Mouse (Mus musculus) liver, embryonic 11.5 days (tissue): ENCODE data around the gene Foxp1. TPM values are rescaled to one million over a fixed set of nuclear protein-coding genes. Genes with fewer than 3 reads are reported as not detected.

Experiments used
- ATAC-seq: fragments of 200-750 bp; cut with Nextera tagmentation; replicated peaks from 2 replicates; pipeline ENCODE4 v1.8.0; 2017; ENCODE audit warnings: moderate number of reproducible peaks, mild to moderate bottlenecking, moderate TSS enrichment, moderate library complexity; ENCODE audit not compliant: low FRiP score
- DNase-seq: peaks from one replicate; pipeline ENCODE4 v3.0.0-alpha.2; 2017; ENCODE audit warnings: low spot score
- H3K27ac ChIP-seq: fragments of 300-500 bp; sonication (generic); 2 replicates; pipeline ENCODE4 v1.5.1; 2014; ENCODE audit warnings: mild to moderate bottlenecking, low read depth, low read length, control low read depth
- H3K27me3 ChIP-seq: fragments of 300-500 bp; sonication (generic); replicated peaks from 2 replicates; pipeline ENCODE4 v1.6.1; 2014; ENCODE audit warnings: low read length, mixed read lengths; ENCODE audit not compliant: control insufficient read depth, insufficient read depth
- H3K36me3 ChIP-seq: fragments of 300-500 bp; sonication (generic); 2 replicates; pipeline ENCODE4 v1.6.1; 2014; ENCODE audit warnings: mild to moderate bottlenecking, low read length, moderate library complexity, mixed read lengths; ENCODE audit not compliant: control insufficient read depth, insufficient read depth
- H3K4me1 ChIP-seq: fragments of 300-500 bp; sonication (generic); replicated peaks from 2 replicates; pipeline ENCODE4 v1.6.1; 2014; ENCODE audit warnings: low read length, mixed read lengths; ENCODE audit not compliant: control insufficient read depth, insufficient read depth
- H3K4me2 ChIP-seq: fragments of 300-500 bp; sonication (generic); 2 replicates; pipeline ENCODE4 v1.6.1; 2014; ENCODE audit warnings: mild to moderate bottlenecking, control low read depth, moderate library complexity
- H3K4me3 ChIP-seq: fragments of 300-500 bp; sonication (generic); 2 replicates; pipeline ENCODE4 v1.5.1; 2014; ENCODE audit warnings: low read depth, low read length, control low read depth
- H3K9ac ChIP-seq: fragments of 300-500 bp; sonication (generic); 2 replicates; pipeline ENCODE4 v1.6.1; 2014; ENCODE audit warnings: low read depth, low read length, control low read depth
- H3K9me3 ChIP-seq: fragments of 300-500 bp; sonication (generic); 2 replicates; pipeline ENCODE4 v1.6.1; 2016; ENCODE audit warnings: low read length, inconsistent platforms, mixed read lengths; ENCODE audit not compliant: control insufficient read depth
- WGBS: fragments of 180-500 bp; shearing (Covaris S2); extraction: QIAGEN DNeasy Blood & Tissue Kit; methylation state at CpG from one replicate; pipeline ENCODE4 v1.1.7; 2014; 5-methylcytosine and 5-hydroxymethylcytosine counted together
- polyA plus RNA-seq: library from polyadenylated mRNA; unstranded; fragments of >200 nt; fragmentation: Nextera tagmentation; extraction: Ambion mirVana; gene quantifications from 2 replicates; pipeline ENCODE4 v1.2.1, GENCODE M21; 2014

Gene Foxp1
- polyA plus RNA-seq, 1 experiment from 2014 or later = 62.1 TPM

DNA sequence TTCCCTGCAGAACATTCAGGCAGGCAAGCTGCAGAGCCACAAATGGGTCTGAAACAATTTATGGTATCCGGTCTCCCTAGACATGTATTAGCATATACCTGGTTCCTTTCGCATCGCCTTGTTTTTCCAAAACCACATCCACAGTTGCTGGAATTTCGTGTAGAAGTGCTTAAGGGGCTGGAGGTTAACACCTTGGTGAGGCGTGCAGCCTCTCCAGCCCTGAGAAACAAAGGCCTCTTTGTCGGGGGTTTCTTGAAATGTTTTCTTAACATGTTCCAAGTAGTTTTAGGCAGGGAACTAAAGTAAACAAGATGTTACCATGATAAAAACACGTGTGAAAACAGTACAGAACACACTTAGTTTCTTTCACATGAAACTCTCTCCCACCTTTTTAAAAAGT, 550.1 kb downstream of the Foxp1 start:
- Histone ChIP-seq H3K9ac (no peak overlapping the region), H3K4me2 (no peak overlapping the region), H3K4me3 (no peak overlapping the region), H3K9me3 (no peaks in the 10 kb centered on the region), H3K27me3 (no peaks in the 10 kb centered on the region), H3K4me1 (no peaks in the 10 kb centered on the region), H3K27ac (no peak overlapping the region), H3K36me3 (peaks cover 9% of the 10 kb centered on the region)
- ATAC-seq (no peak), DNase-seq (no peak)
- 68% methylated on average over 7 of the region's 7 CpGs for WGBS

DNA sequence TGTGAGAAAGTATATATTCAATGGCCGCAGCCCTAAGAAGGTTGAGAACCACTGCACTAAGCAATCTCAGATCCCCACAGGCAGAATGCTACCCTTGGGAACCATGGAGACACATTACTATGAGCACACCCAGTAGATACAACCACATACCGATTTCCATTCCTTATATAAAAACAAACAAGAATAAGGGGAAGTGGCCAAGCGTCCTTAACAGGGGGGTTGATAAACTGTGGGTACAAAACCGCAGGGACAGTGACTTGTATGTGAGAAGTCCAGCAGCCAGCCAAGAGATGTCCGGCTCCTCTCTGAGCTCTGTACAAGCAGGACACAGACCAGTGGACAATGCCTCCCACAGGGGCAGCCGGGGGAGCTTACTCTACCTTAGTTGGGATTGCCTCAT, 563.2 kb downstream of the Foxp1 start:
- H3K27me3 ChIP-seq = no peaks in the 10 kb centered on the region
- H3K9ac ChIP-seq = no peak overlapping the region
- H3K4me3 ChIP-seq = no peak overlapping the region
- DNase-seq (no peak), ATAC-seq (no peak)
- no peak overlapping the region for H3K4me2 ChIP-seq
- H3K9me3 ChIP-seq = no peaks in the 10 kb centered on the region
- H3K27ac ChIP-seq = no peak overlapping the region
- WGBS = 76% methylated on average over 6 of the region's 6 CpGs
- H3K36me3 ChIP-seq = no peaks in the 10 kb centered on the region; the same call in 1 of the 2 replicates
- H3K4me1 ChIP-seq = 0 out of 2 replicates have a peak, but pooled peaks cover 3% of the 10 kb centered on the region

DNA sequence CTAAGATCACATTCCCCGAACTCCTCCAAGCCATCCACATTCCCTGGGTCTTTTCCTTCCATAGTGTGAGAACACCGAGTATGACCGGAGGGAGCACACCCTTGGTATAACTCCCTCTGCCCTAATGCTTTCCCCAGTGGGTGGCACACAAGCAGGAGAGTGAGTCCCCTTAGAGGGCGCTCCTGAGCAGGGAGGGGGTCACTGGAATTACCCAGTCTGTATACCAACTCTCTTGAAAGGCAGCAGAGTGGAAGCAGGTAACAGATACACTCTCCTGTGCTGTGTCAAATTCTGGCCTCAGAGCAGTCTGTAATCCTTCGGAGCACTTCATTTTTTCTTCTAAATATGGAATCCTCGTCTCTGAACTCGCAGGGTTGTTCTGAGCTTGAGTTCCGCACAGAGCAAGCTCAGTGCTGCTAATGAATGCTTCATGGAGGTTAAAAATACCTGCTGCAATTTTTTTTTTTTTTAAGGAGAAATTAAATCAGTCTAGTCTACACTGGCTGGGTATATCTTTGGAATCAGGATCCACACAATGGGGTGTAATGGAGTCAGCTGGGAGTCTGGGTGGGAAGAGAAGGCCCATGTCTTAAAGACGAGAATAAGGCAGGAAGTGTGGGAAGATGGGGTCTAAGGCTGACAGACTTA, 565.9 kb downstream of the Foxp1 start:
- no peak for DNase-seq
- Histone ChIP-seq H3K27ac (no peak overlapping the region), H3K36me3 (peaks cover 5% of the 10 kb centered on the region; the same call in 1 of the 2 replicates), H3K9me3 (no peaks in the 10 kb centered on the region), H3K27me3 (no peaks in the 10 kb centered on the region), H3K4me1 (0 out of 2 replicates have a peak, but pooled peaks cover 3% of the 10 kb centered on the region), H3K4me3 (no peak overlapping the region), H3K4me2 (no peak overlapping the region), H3K9ac (no peak overlapping the region)
- 81% methylated on average over 9 of the region's 9 CpGs for WGBS
- ATAC-seq = no peak

DNA sequence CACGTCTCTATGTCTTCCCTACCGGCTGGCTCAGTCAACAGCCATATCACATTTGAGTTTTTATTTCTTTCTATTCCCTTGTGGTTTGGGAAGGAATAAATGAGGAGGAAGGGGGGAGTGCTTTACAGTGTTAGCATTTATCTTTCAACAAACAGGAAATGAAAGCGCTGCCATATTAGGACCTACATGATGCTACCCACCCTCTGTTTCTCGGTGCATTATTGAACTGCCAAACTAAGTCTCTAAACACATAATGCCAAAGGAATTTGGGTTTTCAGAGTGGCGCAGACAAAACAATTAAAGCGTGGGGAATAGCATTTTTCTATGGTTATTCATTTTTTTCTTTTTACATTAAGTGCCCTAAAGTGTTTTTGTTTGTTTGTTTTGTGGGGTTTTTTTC, 566.8 kb downstream of the Foxp1 start:
- DNase-seq = no peak
- H3K9me3 ChIP-seq = no peaks in the 10 kb centered on the region
- H3K9ac ChIP-seq = no peak overlapping the region
- H3K27ac ChIP-seq = no peak overlapping the region
- no peak overlapping the region for H3K4me2 ChIP-seq
- no peak for ATAC-seq
- no peak overlapping the region for H3K4me3 ChIP-seq
- H3K4me1 ChIP-seq = peaks cover 3% of the 10 kb centered on the region; the same call in 1 of the 2 replicates
- 85% methylated on average over 6 of the region's 6 CpGs for WGBS
- peaks cover 5% of the 10 kb centered on the region; the same call in 1 of the 2 replicates for H3K36me3 ChIP-seq
- no peaks in the 10 kb centered on the region for H3K27me3 ChIP-seq

DNA sequence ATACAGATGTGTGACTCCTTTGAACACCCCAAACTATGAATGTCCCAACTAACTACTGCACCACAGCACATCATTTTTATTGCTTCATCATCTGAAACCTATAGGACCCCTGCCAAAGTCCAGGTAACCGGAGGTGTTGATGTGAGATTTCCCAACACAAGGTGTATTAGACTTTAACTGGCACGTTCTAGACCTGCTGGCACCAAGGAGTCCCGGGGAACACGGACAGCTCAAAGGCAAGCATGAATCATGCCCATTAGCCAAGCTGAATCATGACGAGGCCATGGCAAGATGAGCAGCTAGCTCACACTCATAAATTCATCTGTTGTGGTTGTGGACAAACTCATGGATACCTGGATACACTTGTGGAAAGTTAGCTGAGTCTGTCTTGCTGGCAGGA, 568.1 kb downstream of the Foxp1 start:
- 91% methylated on average over 5 of the region's 5 CpGs for WGBS
- no peaks in the 10 kb centered on the region for H3K9me3 ChIP-seq
- H3K27ac ChIP-seq = no peak overlapping the region
- peaks cover 7% of the 10 kb centered on the region for H3K4me1 ChIP-seq
- H3K27me3 ChIP-seq = no peaks in the 10 kb centered on the region
- no peak overlapping the region for H3K4me2 ChIP-seq
- H3K4me3 ChIP-seq = no peak overlapping the region
- ATAC-seq (no peak), DNase-seq (no peak)
- no peak overlapping the region for H3K9ac ChIP-seq
- peaks cover 5% of the 10 kb centered on the region; the same call in 1 of the 2 replicates for H3K36me3 ChIP-seq

DNA sequence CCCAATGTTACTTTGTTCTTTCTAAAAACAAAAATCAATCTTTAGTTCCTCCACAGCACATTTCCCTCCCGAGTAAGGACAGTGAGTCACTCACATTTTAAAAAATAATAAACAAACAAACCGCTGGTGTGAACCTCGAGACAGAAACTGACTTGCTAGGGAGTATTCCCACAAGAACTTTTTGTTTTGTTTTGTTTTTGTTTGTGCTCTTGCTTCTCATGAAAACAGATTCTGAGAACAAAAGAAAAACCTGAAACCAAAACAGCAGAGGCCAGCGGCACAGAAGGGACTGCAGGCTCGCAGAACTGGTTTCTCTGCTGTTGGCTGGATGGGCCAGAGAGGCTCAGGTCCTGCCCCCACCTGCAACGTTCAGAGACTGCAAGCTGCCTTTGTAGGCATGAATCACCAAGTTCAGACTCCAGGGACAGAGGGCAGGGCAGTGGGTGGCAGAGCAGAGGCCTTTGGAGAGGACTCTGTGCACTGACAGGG, 572.8 kb downstream of the Foxp1 start:
- Histone ChIP-seq H3K9ac (no peak overlapping the region), H3K4me2 (no peak overlapping the region), H3K9me3 (no peaks in the 10 kb centered on the region), H3K27ac (0 out of 2 replicates have a peak overlapping the region, but pooled peaks have one; percentile 8), H3K4me1 (peaks cover 4% of the 10 kb centered on the region), H3K27me3 (no peaks in the 10 kb centered on the region), H3K36me3 (peaks cover 5% of the 10 kb centered on the region; the same call in 1 of the 2 replicates), H3K4me3 (no peak overlapping the region)
- 53% methylated on average over 6 of the region's 6 CpGs for WGBS
- DNase-seq = no peak
- no peak for ATAC-seq

DNA sequence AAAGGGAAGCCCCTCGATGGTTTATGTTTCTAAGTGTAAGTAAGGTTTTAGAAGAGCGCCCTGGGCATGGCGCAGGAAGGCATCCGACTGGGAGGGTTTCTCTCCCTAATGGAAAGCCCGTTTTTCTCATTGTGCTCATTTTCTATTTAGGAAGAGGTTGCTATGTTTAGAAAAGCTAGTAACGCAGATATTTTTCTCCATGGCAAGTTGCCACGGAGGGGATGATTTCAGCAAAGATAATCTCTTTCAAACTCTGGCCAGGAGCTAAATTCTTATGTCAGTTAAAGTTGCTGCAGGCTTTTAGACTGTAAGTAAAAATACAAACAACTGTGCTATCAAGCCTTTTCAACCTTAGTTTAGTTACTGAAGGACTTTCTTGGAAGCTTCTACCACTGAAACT, 573.2 kb downstream of the Foxp1 start:
- peaks cover 4% of the 10 kb centered on the region for H3K4me1 ChIP-seq
- H3K9ac ChIP-seq = no peak overlapping the region
- WGBS = 75% methylated on average over 7 of the region's 7 CpGs
- H3K4me2 ChIP-seq = no peak overlapping the region
- DNase-seq (no peak), ATAC-seq (no peak)
- H3K9me3 ChIP-seq = no peaks in the 10 kb centered on the region
- H3K4me3 ChIP-seq = no peak overlapping the region
- peaks cover 5% of the 10 kb centered on the region; the same call in 1 of the 2 replicates for H3K36me3 ChIP-seq
- no peaks in the 10 kb centered on the region for H3K27me3 ChIP-seq
- H3K27ac ChIP-seq = 0 out of 2 replicates have a peak overlapping the region, but pooled peaks have one; percentile 8

DNA sequence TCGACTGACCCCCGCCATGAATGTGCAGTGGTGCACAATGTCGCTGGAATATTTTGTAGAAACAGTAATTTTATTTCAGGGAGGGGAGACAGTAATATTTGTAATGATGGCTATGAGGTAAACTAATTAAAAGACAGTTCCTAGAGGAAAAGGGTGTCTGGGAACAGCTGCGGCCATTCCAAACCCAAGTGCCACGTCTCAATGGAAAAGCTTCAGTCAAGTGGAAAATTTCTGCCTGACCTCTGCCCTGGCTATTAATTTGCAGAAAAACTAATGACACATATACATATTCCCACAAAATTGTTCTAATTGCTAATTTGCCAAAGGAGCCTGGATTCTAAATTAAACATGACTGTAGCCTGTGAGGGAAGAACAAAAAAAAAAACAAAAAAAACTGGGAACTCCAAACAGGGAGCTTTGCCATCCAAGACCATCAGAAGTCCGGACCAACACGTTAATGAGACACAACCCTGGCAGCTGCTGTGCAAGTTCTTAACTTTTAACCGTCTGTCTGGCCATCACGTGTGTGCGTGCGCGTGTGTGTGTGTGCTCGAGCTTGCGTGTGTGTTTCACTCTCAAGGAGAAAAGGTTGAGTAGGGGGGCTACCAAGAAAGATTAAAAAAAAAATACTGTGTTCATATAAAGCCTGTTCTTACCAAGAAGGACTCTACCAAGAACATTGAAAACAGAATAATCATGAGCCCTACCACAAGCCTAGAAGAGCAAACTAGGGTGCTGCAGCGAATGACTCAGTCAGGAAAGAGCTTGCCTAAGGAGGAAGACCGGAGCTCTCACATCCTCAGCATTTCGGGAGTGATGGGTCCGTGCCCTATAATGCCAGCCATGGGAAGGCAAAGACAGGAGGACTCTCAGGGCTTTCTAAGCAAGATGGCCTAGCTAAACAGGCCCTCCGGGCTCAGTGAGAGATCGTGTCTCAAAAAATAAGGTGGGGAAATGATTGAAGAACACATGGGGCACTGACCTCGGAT, 574.1 kb downstream of the Foxp1 start:
- H3K4me3 ChIP-seq = no peak overlapping the region
- peaks cover 4% of the 10 kb centered on the region for H3K4me1 ChIP-seq
- H3K36me3 ChIP-seq = peaks cover 2% of the 10 kb centered on the region; the same call in 1 of the 2 replicates
- DNase-seq = no peak
- H3K27ac ChIP-seq = no peak overlapping the region
- 84% methylated on average over 21 of the region's 21 CpGs for WGBS
- H3K4me2 ChIP-seq = no peak overlapping the region
- no peaks in the 10 kb centered on the region for H3K27me3 ChIP-seq
- H3K9me3 ChIP-seq = no peaks in the 10 kb centered on the region
- H3K9ac ChIP-seq = no peak overlapping the region
- no peak for ATAC-seq
